Mouse (Mus musculus) embryonic fibroblast, embryonic 13.5 days (primary cell): ENCODE measurements at regions not wholly inside any gene's neighbourhood (a gene's known extent, or its start where the extent isn't known, plus 50 kb on each side); places are given as distances from the start of the nearest gene placed in this dataset.

Experiments used
- CTCF ChIP-seq: IDR thresholded peaks from 2 replicates; pipeline ENCODE4 v1.5.1; 2011; ENCODE audit warnings: mild to moderate bottlenecking, control low read depth, low read length, moderate library complexity, borderline replicate concordance; ENCODE audit not compliant: insufficient read depth
- POLR2A ChIP-seq: IDR thresholded peaks from 2 replicates; pipeline ENCODE4 v1.6.1; 2011; ENCODE audit warnings: low read depth, mild to moderate bottlenecking, control low read depth, low read length, moderate library complexity

GRCm38 (mm10) chr13:51345839-51346550, 62.4 kb upstream of the S1pr3 start:
- TF ChIP-seq CTCF (no peak), POLR2A (no peak)
